Mouse (Mus musculus): ENCODE data around the gene Mvb12b.
"Not testable (repeated sequence)": the region's sequence is repeated elsewhere in the genome, so short reads cannot be mapped to it uniquely, and the experiment has no call there.

Gene Mvb12b

DNA sequence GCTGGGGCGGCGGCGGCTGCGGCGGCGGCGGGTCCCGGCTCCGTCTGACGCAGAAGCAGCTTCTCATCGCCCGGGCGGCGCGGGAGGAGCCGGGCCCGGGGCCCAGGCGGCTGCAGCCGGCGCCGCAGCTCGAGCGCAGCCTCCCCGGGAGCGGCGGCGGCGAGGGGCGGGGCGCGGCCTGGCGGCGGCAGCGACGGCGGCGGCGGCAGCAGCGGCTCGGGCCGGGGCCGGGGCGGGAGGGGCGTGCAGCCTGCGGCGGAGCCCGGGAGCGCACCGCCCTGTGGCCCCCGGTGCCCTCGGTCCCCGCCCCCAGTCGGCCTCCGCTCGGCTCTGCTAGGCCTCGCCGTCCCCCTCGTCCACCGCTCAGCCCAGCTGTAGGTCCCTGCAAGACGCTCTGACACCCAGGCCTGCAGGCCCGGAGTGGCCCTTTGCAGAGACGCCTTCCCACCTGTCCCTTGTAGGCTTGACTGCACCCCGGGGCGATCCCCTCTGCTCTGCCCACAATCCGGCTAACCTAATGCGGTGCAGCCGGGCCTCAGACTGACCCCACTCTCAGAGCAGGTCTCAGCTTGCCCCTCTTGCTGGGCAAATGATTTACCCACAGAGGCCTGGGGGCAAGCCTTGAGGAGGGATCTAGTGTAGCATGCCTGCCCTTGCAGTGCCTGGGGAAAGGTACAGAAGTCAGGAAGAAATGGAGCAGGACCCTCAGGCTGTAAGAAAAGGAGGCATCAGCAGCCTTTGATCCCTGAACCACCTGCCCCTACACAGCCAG lies at the start of gene Mvb12b:
TSS of gene Mvb12b (minus strand) at position 619 of the 772 bp plus-strand sequence.
- DNase-seq (ENCODE audit: low spot score), result no peak

DNA sequence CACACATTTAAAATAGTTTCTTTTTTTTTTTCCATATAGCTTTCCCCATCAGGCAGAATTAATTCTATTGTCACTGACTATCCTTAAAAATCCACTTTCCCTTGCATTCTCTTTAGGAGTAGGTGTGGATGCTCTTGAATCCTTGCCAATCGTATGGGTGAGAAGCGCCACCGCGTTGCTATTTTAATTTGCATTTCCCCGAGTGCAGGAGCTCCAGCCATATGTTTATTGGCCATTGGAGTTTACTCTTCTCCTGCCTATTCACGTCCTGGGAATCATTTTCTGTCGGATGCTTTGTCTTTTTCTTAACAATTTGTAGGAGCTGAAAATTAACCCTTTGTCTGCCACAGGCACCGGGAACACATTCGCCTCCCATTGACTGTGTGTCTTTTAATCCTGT lies 48.0 kb upstream of the Mvb12b start:
- no peak for DNase-seq (ENCODE audit: low spot score)

DNA sequence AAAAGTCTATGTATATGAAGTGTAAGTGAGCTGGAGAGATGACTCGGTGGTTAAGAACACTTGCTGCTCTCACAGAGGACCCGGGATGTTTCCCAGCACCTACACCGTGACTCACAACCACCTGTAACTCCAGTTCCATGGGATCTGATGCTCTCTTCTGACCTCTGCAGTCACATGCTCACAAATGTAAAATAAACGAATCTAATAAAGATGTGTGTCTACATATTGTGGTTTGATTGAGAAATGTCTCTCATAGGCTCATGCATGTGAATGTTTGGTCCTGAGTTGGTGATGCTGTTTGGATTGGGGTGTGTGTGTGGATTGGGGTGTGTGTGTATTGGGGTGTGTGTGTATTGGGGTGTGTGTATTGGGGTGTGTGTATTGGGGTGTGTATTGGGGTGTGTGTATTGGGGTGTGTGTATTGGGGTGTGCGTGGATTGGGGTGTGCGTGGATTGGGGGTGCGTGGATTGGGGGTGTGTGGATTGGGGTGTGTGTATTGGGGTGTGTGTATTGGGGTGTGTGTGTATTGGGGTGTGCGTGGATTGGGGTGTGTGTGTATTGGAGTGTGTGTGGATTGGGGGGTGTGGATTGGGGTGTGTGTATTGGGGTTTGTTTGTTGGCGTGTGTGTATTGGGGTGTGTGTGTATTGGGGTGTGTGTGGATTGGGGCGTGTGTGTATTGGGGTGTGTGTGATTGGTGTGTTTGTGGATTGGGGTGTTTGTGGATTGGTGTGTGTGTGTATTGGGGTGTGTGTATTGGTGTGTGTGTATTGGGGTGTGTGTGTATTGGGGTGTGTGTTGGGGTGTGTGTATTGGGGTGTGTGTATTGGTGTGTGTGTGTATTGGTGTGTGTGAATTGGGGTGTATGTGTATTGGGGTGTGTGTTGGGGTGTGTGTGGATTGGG lies 46.1 kb upstream of the Mvb12b start:
- no peak for DNase-seq (ENCODE audit: low spot score)

DNA sequence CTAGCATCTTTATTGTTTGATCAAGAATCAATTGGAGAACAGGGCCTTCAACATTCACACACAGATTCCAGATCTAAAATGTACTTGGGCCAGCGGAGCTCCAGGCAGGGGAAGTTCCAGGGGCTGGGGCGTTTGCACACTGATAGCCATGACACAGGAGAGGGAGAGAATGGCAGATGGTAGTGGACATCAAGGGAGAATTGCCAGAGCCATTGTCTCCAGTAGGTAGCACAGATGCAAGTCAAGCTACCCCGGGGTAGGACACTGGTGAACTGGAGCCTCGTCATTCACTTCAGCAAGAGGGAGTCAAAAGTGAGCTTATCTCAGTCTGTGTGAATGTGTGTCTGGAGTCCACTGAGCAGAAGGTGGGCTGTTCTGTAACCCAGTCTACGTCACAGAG lies 43.4 kb upstream of the Mvb12b start:
- DNase-seq (ENCODE audit: low spot score), result no peak

DNA sequence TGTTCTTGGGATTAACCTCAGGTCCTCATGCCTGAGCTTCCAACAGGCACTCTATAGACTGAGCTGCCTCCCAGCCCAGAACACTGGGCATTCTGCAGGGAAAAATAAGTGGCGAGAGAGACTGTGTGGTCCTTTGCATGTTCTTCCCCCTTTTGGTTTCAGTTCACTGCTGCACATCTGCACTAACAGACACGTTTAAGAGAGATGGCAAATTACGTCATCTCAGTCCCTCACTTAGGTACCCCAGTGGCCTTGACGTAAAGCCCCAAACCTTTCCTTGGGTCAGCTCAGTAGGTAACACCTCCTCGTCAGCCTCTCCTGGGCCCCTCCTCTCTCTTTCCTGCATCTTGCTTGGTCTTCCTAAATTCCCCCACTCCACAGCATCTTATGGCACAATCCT lies 37.5 kb upstream of the Mvb12b start:
- no peak for DNase-seq (ENCODE audit: low spot score)

DNA sequence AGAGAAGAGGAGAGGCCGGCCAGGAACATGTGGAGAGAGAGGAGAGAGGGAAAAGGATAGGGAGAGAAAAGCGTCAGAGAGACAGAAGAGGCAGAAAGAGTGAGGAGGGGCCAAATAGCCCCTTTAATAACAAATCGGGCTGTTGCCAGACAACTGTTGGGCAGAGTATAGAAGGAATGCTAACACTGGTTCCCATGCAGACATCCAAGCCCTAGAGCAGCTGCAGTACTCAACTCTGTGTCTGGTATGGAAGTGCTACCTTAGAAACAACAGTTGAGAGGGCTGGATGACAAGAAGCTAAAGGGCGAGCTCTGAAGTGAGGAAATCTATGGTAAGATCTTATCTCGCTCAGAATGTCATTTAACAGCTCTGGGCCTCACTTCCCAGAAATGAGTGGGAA lies 35.7 kb upstream of the Mvb12b start:
- no peak for DNase-seq (ENCODE audit: low spot score)

DNA sequence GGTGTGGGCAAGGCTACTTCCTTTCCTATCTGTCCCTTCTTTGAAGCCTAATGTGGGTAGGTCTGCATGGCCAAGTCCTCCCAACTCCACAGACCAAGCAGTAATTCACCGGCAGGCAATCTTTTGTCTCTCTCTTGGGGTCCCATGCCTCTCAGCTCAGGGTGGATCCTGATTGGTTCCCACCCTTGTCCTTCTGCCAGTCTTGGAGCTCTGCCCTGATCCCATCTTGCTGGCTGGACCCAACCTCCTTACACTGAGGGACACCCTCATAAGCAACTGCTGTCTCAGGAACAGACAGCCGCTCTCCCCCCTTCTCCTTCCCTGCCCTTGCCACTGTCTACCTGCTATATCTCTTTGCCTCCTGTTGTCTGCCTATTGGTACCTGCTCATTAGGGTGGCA lies 34.7 kb upstream of the Mvb12b start:
- no peak for DNase-seq (ENCODE audit: low spot score)

DNA sequence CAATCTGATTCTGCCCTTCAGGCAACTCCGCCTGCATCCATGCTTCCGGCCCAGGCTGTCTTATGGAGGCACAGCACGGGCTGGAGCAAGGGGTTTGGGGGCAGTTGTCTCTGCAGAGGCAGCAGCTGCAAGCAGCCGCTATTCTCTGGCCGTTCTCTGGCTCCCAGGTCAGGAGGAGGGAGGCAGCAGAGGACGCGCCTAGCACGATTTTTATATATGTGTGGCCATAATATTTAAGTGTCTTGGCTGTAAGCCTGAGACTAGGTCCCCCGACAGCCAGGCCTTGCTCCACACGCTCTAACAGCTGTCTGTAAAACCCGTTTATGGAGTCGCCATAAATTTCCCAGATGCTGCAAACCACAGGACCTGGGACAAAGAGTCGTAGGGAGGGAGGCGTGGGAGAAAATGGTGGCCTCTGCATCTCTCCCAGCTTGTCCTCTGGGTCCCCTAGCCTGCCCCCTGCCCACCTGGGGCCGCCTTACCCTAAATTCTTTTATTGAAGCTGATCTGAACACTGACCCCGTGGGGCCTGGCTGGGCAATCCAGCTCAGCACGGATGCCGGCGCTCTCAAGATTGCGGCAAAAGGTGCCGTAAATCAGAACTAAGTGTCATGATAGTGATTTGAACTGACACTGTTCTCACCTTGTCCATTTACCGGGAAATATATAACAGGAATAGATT lies 32.3 kb upstream of the Mvb12b start:
- DNase-seq (ENCODE audit: low spot score), result no peak

DNA sequence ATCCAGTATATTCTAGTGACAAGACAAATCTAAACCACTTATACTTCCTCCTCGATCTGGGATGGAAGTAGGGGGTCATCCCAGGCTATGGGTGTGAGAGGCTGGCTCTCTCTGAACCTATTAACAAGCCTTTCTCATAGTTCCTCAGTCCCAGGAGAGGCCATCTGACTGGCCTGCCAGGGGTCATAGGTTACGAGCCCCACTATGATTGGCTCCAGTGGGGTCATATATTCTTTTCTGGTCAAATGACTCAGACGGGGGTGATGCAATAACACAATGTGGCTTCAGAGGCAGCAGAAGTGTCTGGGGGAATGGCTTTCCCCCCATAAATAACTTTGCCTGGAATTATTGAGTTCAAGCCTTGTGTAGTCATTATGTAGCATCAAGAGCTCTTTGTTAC lies 31.1 kb upstream of the Mvb12b start:
- DNase-seq (ENCODE audit: low spot score), result no peak

DNA sequence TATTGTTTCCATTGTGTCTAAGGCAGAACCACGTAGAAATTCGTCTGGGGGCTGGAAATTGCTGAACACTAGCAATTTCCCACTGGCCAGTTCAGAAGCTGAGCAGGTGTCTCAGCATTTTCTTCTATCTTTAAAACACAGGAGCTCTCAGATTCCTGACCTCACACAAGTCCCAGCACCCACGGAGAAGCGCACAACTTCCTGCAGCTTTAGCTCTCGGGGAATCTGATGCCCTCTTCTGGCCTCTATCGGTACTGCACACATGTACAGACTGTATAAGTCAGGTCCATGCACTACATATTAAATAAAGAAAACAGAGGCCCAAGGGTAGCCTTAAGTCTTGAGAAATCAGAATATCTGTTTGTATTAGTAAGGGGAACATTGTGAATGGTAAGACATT lies 30.6 kb upstream of the Mvb12b start:
- no peak for DNase-seq (ENCODE audit: low spot score)

DNA sequence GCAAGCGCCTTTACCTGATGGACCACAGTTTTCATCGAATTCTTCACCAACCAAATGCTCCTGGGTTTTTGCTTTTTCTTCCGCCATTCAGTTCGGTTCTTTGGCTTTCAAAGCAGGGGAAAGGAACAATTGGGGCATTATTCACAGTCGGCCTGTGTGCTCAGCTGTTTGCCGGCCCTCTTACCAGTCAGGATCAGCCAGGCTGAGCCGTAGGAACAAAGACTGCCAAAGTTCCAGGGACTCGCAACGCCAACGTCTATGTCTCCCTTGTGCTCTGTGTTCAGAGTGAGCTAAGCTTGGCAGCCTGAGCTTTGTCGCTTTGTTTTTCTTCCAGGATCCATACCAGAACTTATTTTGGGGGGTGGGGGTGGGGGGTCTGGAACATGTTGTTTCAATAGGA lies 28.9 kb upstream of the Mvb12b start:
- peak; percentile 27 for DNase-seq (ENCODE audit: low spot score)

DNA sequence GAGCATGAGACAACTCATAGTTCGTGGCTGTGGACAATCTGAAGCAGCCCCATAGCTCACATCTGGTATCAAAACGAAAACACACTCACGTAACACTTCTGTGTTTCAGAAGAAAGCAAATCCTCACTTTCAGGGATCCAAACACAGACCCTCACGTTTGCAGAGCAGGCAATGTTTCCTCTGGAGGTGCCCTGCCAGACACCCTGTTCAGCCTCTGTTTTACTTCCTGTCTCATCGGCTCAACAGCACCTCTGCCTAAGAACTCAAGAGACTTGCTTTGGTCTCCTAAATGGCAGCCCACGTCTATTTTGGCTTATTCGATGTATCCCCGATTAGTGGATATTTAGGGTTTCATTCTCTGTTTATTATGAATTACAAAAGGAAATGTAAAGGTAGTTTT lies 27.3 kb upstream of the Mvb12b start:
- no peak for DNase-seq (ENCODE audit: low spot score)

DNA sequence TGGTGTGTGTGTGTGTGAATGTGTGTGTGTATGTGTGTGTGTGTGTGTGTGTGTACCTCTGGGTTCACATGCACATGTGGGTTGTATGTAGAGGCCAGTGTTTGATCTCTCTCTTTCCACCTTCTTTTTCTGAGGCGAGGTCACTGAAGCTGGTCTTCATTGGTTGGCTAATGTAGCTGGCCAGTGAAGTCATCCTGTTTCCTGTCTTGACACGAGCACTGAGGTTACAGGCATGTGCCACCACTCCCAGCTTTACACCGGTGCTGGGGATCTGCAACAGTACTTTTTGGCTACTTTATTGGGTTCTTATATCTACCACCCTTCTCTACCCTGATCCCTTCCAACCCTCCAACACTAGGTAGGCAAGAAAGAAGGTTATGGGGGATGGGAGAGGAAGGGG lies 26.6 kb upstream of the Mvb12b start:
- DNase-seq (ENCODE audit: low spot score), result no peak

DNA sequence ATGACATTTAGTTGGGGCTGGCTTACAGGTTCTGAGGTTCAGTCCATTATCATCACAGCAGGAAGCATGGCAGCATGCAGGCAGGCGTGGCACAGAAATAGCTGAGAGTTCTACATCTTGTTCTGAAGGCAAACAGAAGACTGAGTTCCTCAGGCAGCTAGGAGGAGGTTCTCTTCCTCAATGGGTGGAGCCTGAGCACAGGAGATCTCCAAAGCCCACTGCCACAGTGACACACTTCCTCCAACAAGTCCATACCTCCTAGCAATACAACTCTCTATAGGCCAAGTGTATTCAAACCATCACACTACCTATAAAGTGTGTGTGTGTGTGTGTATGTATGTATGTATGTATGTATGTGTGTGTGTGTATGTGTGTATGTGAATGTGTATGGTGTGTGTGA lies 25.9 kb upstream of the Mvb12b start:
- not testable (repeated sequence) for DNase-seq (ENCODE audit: low spot score)

DNA sequence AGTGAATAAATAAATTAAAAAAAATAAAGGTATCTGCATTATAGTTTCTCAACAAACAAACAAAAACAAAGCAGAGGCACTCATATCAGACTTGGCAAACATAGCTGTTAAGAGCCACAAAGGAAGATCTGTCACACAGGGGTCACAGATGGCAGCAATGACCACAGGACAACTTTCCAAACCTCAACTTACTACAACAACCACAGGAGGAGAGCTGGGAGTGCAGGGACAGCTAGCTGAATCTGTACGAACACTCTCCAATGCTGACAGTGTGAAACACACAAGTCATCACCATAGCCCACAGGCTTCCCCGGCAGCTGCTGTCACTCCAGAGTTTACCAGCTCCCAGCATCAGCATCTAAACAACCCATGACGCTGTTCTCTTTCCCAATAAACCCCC lies 25.0 kb upstream of the Mvb12b start:
- DNase-seq (ENCODE audit: low spot score), result no peak

DNA sequence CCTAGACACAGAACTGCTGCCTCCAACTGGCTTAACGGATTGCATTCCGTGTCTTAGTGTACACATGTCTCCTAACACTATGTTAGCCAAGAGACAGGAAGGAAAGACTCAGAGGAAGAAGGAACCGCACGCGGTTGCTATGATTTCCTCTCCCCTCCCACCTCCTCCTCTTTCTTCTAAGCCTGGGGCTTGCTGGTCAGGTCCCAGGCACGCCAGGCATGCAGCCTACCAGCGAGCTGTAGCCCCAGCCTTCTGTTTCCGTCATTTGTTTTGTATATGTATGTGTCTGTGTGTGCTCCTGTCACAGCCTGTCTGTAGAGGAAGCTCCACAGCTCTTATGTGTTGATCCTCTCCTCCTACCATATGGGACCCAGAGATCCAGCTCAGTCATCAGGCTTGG lies 20.6 kb upstream of the Mvb12b start:
- no peak for DNase-seq (ENCODE audit: low spot score)

DNA sequence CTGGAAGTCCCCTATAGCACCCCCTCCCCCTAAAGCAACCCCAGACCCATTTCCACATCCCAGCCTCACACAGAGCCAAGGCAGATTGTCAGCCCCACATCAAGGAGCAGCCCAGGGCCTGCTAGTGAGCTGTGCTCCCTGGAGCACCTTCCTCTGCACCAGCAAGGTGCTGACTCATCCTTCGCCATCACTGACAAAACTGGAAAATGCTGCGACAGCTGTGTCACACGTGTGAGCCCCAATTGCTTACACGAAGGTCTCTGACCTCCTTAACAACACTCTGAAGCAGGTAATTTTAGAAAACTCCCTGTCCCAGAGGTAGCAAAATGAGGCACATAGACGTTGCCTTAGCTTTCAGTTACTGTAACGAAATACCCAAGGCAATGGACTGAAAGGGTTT lies 19.4 kb upstream of the Mvb12b start:
- DNase-seq (ENCODE audit: low spot score), result no peak

DNA sequence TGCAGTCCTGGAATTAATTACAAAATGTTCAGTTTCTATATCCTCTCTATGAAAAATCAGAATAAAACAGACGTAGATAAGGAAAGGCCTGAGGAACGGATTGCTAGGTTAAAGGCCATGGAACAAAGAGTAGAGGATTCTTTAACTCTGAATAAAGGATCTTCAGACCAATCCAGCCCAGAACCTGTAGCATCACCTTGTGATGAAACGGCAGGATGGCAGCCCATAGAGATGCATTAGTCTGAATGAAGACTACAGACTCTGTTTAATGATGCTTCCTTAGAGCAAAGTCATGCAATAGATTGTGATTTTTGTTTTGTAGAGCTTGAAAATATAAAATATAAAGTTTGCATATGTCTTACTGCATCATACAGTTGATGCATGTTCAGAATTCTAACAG lies 8.1 kb upstream of the Mvb12b start:
- no peak for DNase-seq (ENCODE audit: low spot score)

DNA sequence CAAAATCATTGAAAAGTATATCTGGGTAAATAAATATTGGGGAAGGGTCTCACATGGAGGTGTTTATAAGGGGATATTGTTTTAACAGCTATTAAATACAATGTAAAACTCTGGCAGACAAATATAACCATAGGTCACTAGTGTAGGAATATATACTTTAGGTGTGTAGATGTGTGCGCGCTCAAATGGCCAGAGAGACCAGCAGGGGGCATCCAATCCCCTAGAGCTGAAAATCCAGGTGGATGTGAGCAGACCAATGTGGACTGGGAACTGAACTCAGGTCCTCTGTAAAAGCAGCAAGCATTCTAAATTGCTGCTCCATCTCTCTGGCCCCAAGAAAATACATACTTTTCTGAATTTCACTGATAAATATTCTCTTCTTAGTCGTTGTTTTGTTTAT lies 5.4 kb upstream of the Mvb12b start:
- DNase-seq (ENCODE audit: low spot score), result no peak

DNA sequence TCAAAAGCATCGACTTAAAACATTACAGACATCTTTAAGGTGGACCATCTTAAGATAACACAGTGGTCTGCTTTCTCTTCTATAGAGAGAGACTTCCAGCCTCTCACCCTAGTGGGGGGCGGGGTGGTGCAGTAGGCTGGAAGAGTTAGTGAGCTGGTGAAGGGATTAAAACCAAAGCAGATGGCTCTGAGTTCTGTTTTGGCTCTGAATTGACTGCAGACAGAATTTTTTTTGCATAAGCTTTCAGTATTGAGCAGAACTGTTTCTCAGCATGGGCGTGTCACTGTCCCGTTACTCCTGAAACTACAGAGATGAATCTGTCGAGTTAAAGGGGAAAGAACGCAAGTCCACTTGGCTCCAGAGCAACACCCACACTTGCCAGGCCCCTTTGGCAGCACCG lies 4.6 kb upstream of the Mvb12b start:
- no peak for DNase-seq (ENCODE audit: low spot score)

DNA sequence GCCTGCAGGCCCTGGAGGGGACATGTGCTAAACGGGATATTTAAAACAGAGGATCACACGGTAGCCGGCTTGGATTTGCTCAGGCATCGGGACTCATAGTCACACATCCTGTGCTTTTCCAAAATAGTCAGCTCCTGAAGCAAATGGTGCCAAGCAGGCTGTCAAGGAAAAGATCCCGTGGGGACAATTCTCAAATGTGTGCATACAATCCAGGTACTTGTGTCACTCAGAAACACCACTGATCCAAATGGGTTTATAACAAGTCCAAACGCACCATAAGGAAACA lies 297 bp upstream of the Mvb12b start:
- no peak for DNase-seq (ENCODE audit: low spot score)

DNA sequence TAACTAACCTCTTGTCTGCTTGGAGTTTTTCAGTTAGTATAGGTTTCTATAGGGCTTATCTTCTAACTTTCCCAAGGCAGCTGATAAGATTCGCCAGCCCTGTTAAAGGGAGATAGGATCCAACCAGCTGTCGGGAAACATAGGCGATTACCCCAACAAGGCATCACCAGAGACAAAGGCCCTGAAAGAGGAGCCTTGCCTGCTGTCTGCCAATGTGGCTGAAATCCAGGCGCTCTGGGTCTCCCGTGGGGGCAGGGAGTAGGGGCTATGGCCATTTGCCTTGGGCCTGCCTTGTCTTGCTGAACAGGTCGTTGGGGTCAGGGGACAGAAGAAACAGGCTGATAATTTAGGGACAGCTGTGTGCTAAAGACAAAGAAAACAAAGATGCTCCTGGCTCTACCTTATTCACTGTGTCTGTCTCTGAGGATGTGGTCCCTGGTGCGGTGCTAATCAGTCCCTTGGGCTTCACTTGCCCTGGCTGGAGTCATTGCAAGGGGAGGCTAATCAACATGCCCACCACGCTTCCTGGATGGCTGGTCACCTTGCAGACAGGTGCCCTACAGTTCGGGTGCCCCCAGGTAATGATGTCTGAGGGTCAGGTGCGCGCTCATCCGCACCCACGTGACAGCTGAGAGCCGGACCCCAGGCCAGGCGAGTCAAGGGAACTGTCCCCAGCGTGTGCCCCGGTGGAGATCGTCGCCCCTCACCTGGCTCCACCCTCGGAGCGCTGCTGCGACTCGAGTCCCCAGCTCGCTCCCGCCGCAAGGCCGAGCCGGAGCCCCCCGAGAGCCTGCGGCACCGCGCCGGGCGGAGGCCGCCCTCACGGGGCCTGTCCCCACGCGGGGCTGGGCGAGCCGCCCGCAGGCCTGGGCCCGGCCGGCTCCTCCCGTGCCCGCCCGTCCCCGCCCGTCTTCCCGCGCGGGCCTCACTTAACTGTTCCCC lies 1.1 kb downstream of the Mvb12b start:
- DNase-seq (ENCODE audit: low spot score), result peak; percentile 39

Measured in left cerebral cortex, adult 11 months (tissue).